Mouse (Mus musculus): ENCODE measurements at regions not wholly inside any gene's neighbourhood (a gene's known extent, or its start where the extent isn't known, plus 50 kb on each side); places are given as distances from the start of the nearest gene placed in this dataset.

DNA sequence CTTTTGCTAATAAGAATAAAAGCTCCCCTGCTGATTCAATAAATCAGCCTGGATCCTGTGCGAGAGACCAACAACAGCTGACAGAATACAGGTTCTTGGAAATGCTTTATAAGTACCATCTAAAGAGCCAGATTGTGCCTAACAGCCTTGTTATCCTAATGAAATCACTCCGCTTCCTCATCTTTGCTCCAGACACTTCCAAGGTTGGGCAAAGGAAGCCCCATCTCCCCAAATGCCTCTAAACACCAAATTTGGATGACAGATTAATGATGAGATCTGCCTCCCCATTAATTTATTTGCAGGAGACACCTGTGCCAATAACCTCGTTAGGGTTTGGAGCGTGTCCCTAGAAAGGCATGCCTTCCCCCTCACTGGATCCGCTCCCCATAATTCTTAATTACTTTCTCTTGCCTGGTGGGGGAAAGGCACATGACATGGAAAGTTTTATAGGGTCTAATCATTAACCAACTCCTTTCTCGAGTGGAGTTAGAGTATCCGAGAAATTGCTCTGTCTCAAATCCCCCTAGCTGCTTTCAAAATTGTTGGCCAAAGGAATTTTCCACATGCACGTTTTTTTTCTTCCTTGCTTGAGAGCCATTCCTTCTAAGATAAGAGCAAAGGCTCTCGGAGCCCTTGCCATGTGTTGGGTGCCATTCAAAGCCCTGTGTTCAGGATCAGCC lies 179.9 kb upstream of the Esrrg start:
- TF ChIP-seq GATA1 (IDR thresholded peaks at IDR 0.05; ENCODE audit: borderline replicate concordance, low read length) (no peak), FLI1 (IDR thresholded peaks at IDR 0.05; ENCODE audit: low read length) (no peak)
